Comparison of ENCODE assay signal across 8 mouse cellular contexts in genomic region chr7:24175337-24175711, GRCm38 (mm10). TPM values are rescaled to one million over a fixed set of nuclear protein-coding genes. Genes with fewer than 3 reads are reported as not detected.
DNase-seq lines count a peak whose midpoint lies in the region; ATAC-seq and TF ChIP-seq lines count a peak whose summit lies in the region.

No protein-coding gene starts in this region.

- no peaks in the 10 kb centered on the region for H3K4me1 ChIP-seq in lung, postnatal 0 days (ENCODE audit: insufficient read depth, low read depth, low read length)
- no peaks in the 10 kb centered on the region; the same call in 1 of the 2 replicates for H3K4me1 ChIP-seq in forebrain, embryonic 13.5 days
- no peaks in the 10 kb centered on the region for H3K4me1 ChIP-seq in limb, embryonic 12.5 days (replicated peaks)
- no peaks in the 10 kb centered on the region for H3K4me1 ChIP-seq in olfactory bulb, adult 2 months (ENCODE audit: control insufficient read depth, insufficient read depth, low read length)

- H3K9ac ChIP-seq in lung, postnatal 0 days (replicated peaks; ENCODE audit: low read depth) = no peak overlapping the region; the same call in 1 of the 2 replicates
- H3K9ac ChIP-seq in forebrain, embryonic 13.5 days = peak overlapping the region; percentile 63
- peak overlapping the region; percentile 58 for H3K9ac ChIP-seq in limb, embryonic 12.5 days (replicated peaks)

- no peaks in the 10 kb centered on the region for H3K27me3 ChIP-seq in lung, postnatal 0 days (replicated peaks; ENCODE audit: insufficient read depth, low read length)
- H3K27me3 ChIP-seq in forebrain, embryonic 13.5 days = no peaks in the 10 kb centered on the region
- no peaks in the 10 kb centered on the region for H3K27me3 ChIP-seq in limb, embryonic 12.5 days

- TF ChIP-seq POLR2A in olfactory bulb, adult 2 months (IDR thresholded peaks at IDR 0.05; ENCODE audit: insufficient read depth, low read depth, low read length) = no peak

- TF ChIP-seq EP300 in lung, postnatal 0 days (IDR thresholded peaks at IDR 0.05) = no peak

- no peaks in the 10 kb centered on the region for H3K36me3 ChIP-seq in lung, postnatal 0 days (ENCODE audit: insufficient read depth, low read length)
- no peaks in the 10 kb centered on the region for H3K36me3 ChIP-seq in forebrain, embryonic 13.5 days (ENCODE audit: poor library complexity, severe bottlenecking)
- H3K36me3 ChIP-seq in limb, embryonic 12.5 days = no peaks in the 10 kb centered on the region

- H3K4me2 ChIP-seq in lung, postnatal 0 days (replicated peaks; ENCODE audit: low read depth, low read length) = peak overlapping the region; percentile 58
- H3K4me2 ChIP-seq in forebrain, embryonic 13.5 days = peak overlapping the region; percentile 61
- peak overlapping the region; percentile 55 for H3K4me2 ChIP-seq in limb, embryonic 12.5 days

- no peak for DNase-seq in lung, postnatal 0 days (ENCODE audit: low spot score)
- no peak for DNase-seq in lung, postnatal 36 days
- no peak for DNase-seq in layer of hippocampus, postnatal 10 days (ENCODE audit: low spot score in 2 of 2)
- DNase-seq in cerebellum, adult 9-10 months = no peak

- WGBS in lung, postnatal 0 days = 47% methylated on average over 6 of the region's 6 CpGs
- 57% methylated on average over 6 of the region's 6 CpGs for WGBS in forebrain, embryonic 13.5 days
- 63% methylated on average over 6 of the region's 6 CpGs for WGBS in limb, embryonic 12.5 days
- WGBS in olfactory bulb, adult 2 months = 48% methylated on average over 6 of the region's 6 CpGs

- H3K27ac ChIP-seq in lung, postnatal 0 days (ENCODE audit: low read length) = no peak overlapping the region
- no peak overlapping the region for H3K27ac ChIP-seq in forebrain, embryonic 13.5 days
- no peak overlapping the region for H3K27ac ChIP-seq in limb, embryonic 12.5 days
- H3K27ac ChIP-seq in olfactory bulb, adult 2 months (ENCODE audit: insufficient read depth, low read depth, low read length) = no peak overlapping the region

- TF ChIP-seq CTCF in lung, postnatal 0 days (IDR thresholded peaks at IDR 0.05) = no peak
- TF ChIP-seq CTCF in olfactory bulb, adult 2 months (IDR thresholded peaks at IDR 0.05; ENCODE audit: insufficient read depth, low read depth, low read length) = no peak

- H3K4me3 ChIP-seq in lung, postnatal 0 days (ENCODE audit: low read depth, low read length) = peak overlapping the region; percentile 46
- peak overlapping the region; percentile 59 for H3K4me3 ChIP-seq in forebrain, embryonic 13.5 days
- H3K4me3 ChIP-seq in limb, embryonic 12.5 days (replicated peaks) = peak overlapping the region; percentile 55
- H3K4me3 ChIP-seq in olfactory bulb, adult 2 months (ENCODE audit: insufficient read depth, low read depth, low read length) = peak overlapping the region; percentile 93

- ATAC-seq in lung, postnatal 0 days = no peak
- ATAC-seq in forebrain, embryonic 13.5 days = peak; percentile 31; the same call in 1 of the 2 replicates
- ATAC-seq in limb, embryonic 12.5 days (ENCODE audit: insufficient number of reproducible peaks, insufficient read depth, low FRiP score, low TSS enrichment, low read depth) = peak; percentile 21; the same call in 1 of the 2 replicates
- no peak for ATAC-seq in megakaryocyte progenitor cell, adult 5-6 weeks (replicated peaks; ENCODE audit: poor library complexity)

- no peaks in the 10 kb centered on the region for H3K9me3 ChIP-seq in lung, postnatal 0 days (ENCODE audit: low read length)
- no peaks in the 10 kb centered on the region for H3K9me3 ChIP-seq in forebrain, embryonic 13.5 days (replicated peaks)
- no peaks in the 10 kb centered on the region for H3K9me3 ChIP-seq in limb, embryonic 12.5 days

RNA-seq across cellular contexts. Expression of gene Zfp114, which starts 0.5 kb away (rescaled TPM):
- 0.90 and 1.1 TPM in 2 replicates for polyA plus RNA-seq in lung, postnatal 0 days (2015; fragmentation: Nextera tagmentation; extraction: Ambion mirVana)
- polyA plus RNA-seq in forebrain, embryonic 13.5 days (2015; fragmentation: Nextera tagmentation; extraction: Ambion mirVana) = 8.4 and 8.8 TPM in 2 replicates
- 6.0 and 6.4 TPM in 2 replicates for polyA plus RNA-seq in limb, embryonic 12.5 days (2016; fragmentation: Nextera tagmentation; extraction: Ambion mirVana)
- polyA plus RNA-seq in olfactory bulb, adult 2 months (2012; ENCODE audit: insufficient read depth, insufficient read length, low replicate concordance, missing spikeins) = not detected in 2 replicates
- 1 to 10 TPM; 4.4 to 4.6 TPM for total RNA-seq in layer of hippocampus, postnatal 10 days (2021)
- 1.9 and 2.2 TPM in 2 replicates for total RNA-seq in megakaryocyte progenitor cell, adult 5-6 weeks (2015)
- total RNA-seq in megakaryocyte progenitor cell, adult 5-6 weeks (2017) = 2.5 and 3.5 TPM in 2 replicates

RNA-seq across cellular contexts. Expression of gene Zfp111, which starts 35.9 kb away (rescaled TPM):
- polyA plus RNA-seq in lung, postnatal 0 days (2015; fragmentation: Nextera tagmentation; extraction: Ambion mirVana) = 3.7 and 4.4 TPM in 2 replicates
- 8.1 and 8.4 TPM in 2 replicates for polyA plus RNA-seq in forebrain, embryonic 13.5 days (2015; fragmentation: Nextera tagmentation; extraction: Ambion mirVana)
- 12.3 and 12.5 TPM in 2 replicates for polyA plus RNA-seq in limb, embryonic 12.5 days (2016; fragmentation: Nextera tagmentation; extraction: Ambion mirVana)
- not detected in 2 replicates for polyA plus RNA-seq in olfactory bulb, adult 2 months (2012; ENCODE audit: insufficient read depth, insufficient read length, low replicate concordance, missing spikeins)
- 10 to 100 TPM; 11.8 to 12.1 TPM for total RNA-seq in layer of hippocampus, postnatal 10 days (2021)
- 10.3 and 14.3 TPM in 2 replicates for total RNA-seq in megakaryocyte progenitor cell, adult 5-6 weeks (2015)
- 19.7 and 21.2 TPM in 2 replicates for total RNA-seq in megakaryocyte progenitor cell, adult 5-6 weeks (2017)

RNA-seq across cellular contexts. Expression of gene Zfp235, which starts 41.4 kb away (rescaled TPM):
- 10.2 and 11.5 TPM in 2 replicates for polyA plus RNA-seq in lung, postnatal 0 days (2015; fragmentation: Nextera tagmentation; extraction: Ambion mirVana)
- 18.7 and 18.8 TPM in 2 replicates for polyA plus RNA-seq in forebrain, embryonic 13.5 days (2015; fragmentation: Nextera tagmentation; extraction: Ambion mirVana)
- 17.4 and 17.5 TPM in 2 replicates for polyA plus RNA-seq in limb, embryonic 12.5 days (2016; fragmentation: Nextera tagmentation; extraction: Ambion mirVana)
- polyA plus RNA-seq in olfactory bulb, adult 2 months (2012; ENCODE audit: insufficient read depth, insufficient read length, low replicate concordance, missing spikeins) = not detected in 2 replicates
- total RNA-seq in layer of hippocampus, postnatal 10 days (2021) = 10 to 100 TPM; 18.5 to 20.5 TPM
- total RNA-seq in megakaryocyte progenitor cell, adult 5-6 weeks (2015) = 9.1 and 10.3 TPM in 2 replicates
- 6.4 and 7.9 TPM in 2 replicates for total RNA-seq in megakaryocyte progenitor cell, adult 5-6 weeks (2017)

Comparison
In these comparisons a context has a peak if more than half of its experiments do, and no peak if none do; other contexts are left out.
1. ATAC-seq: peak in forebrain, embryonic 13.5 days (single experiment) and limb, embryonic 12.5 days (single experiment); none in lung, postnatal 0 days (single experiment) and megakaryocyte progenitor cell, adult 5-6 weeks (single experiment).
2. RNA of gene Zfp235, which starts 41.4 kb away (polyA plus RNA-seq): 18.7 to 18.8 TPM in forebrain, embryonic 13.5 days, 17.4 to 17.5 TPM in limb, embryonic 12.5 days and 10.2 to 11.5 TPM in lung, postnatal 0 days; not detected in olfactory bulb, adult 2 months; every median in the first group is over 10 times any median in the second.
3. Peak in every context shown above with its lines, with median percentiles within 50 percentile points of each other: H3K4me2 ChIP-seq and H3K4me3 ChIP-seq.